In genomic region chr4:135880018-135880417, GRCm38 (mm10) we compare ENCODE assay signal across 20 mouse cellular contexts. TPM values are rescaled to one million over a fixed set of nuclear protein-coding genes. Genes with fewer than 3 reads are reported as not detected.
"Had no signal": no experiment of that assay in that cellular context is flagged by ENCODE, and none has a peak within 500 bp of the region (broad histone marks: within the 10 kb centered on the region; RNA-seq: fewer than 3 reads in every experiment).

No protein-coding gene starts in this region.

- H3K4me2 ChIP-seq: intestine, embryonic 15.5 days; kidney, embryonic 15.5 days; liver, embryonic 13.5 days; midbrain, embryonic 12.5 days had no signal

- H3K36me3 ChIP-seq: intestine, embryonic 15.5 days; kidney, embryonic 15.5 days; liver, embryonic 13.5 days; midbrain, embryonic 12.5 days had no signal

- DNase-seq: kidney, adult 11 months; kidney, postnatal 14 days; layer of hippocampus, adult 9-11 months; liver, embryonic 13.5 days; lung, adult 2 months; lung, postnatal 14 days; lung, postnatal 4 days; right cerebral cortex, adult 18-20 months; right cerebral cortex, postnatal 14 days; right cerebral cortex, postnatal 4 days; thymus, adult 2 months; thymus, postnatal 25 days had no signal

- H3K9me3 ChIP-seq: intestine, embryonic 15.5 days; kidney, embryonic 15.5 days; liver, embryonic 13.5 days; midbrain, embryonic 12.5 days had no signal

- H3K27me3 ChIP-seq: intestine, embryonic 15.5 days; kidney, embryonic 15.5 days; liver, embryonic 13.5 days; midbrain, embryonic 12.5 days had no signal

- H3K27ac ChIP-seq: intestine, embryonic 15.5 days; kidney, embryonic 15.5 days; layer of hippocampus, adult 2 months; liver, embryonic 13.5 days; midbrain, embryonic 12.5 days; stomach, postnatal 0 days had no signal

- ATAC-seq: intestine, embryonic 15.5 days; midbrain, embryonic 16.5 days had no signal

- H3K4me3 ChIP-seq: intestine, embryonic 15.5 days; kidney, embryonic 15.5 days; layer of hippocampus, adult 2 months; liver, embryonic 13.5 days; midbrain, embryonic 12.5 days; myocyte had no signal

- H3K9ac ChIP-seq: intestine, embryonic 15.5 days; kidney, embryonic 15.5 days; liver, embryonic 13.5 days; midbrain, embryonic 12.5 days had no signal

RNA-seq across cellular contexts. Expression of gene Cnr2, which starts 15.2 kb away (rescaled TPM):
- total RNA-seq: left cerebral cortex, adult 18-20 months had no signal
- polyA plus RNA-seq: myocyte had no signal
